Mouse (Mus musculus) erythroblast, embryonic 14.5 days (primary cell): ENCODE measurements around the gene Adgrb2.

ENCODE experiments used
- GATA1 ChIP-seq: IDR thresholded peaks from 2 replicates; pipeline ENCODE4 v1.6.1; 2012; ENCODE audit warnings: low read length, inconsistent platforms, mixed read lengths
- TAL1 ChIP-seq: IDR thresholded peaks from 3 replicates; pipeline ENCODE4 v1.6.1; 2012; ENCODE audit warnings: low read length, inconsistent platforms, mixed read lengths

GRCm38 (mm10) chr4:130036112-130036511, 51.4 kb downstream of the Adgrb2 start:
- TF ChIP-seq TAL1 (no peak), GATA1 (no peak)
